Mouse (Mus musculus): ENCODE results near the gene Ncdn.

GRCm38 (mm10) chr4:126734001-126734603, 19.1 kb downstream of the Ncdn start:
- TF ChIP-seq GATA1 (IDR thresholded peaks at IDR 0.05; ENCODE audit: low read length) (no peak), TAL1 (IDR thresholded peaks at IDR 0.05; ENCODE audit: low read length) (no peak)

Data from erythroblast, embryonic 14.5 days (primary cell).